Mouse (Mus musculus) ES-Bruce4 (cell line): ENCODE results near the gene Tnc.

Experiments used
- CTCF ChIP-seq: IDR thresholded peaks from one replicate; pipeline ENCODE4 v1.8.1; 2011; ENCODE audit warnings: low read depth, low read length
- POLR2A ChIP-seq: IDR thresholded peaks from one replicate; pipeline ENCODE4 v1.8.1; 2011; ENCODE audit warnings: low read length; ENCODE audit not compliant: insufficient read depth

DNA sequence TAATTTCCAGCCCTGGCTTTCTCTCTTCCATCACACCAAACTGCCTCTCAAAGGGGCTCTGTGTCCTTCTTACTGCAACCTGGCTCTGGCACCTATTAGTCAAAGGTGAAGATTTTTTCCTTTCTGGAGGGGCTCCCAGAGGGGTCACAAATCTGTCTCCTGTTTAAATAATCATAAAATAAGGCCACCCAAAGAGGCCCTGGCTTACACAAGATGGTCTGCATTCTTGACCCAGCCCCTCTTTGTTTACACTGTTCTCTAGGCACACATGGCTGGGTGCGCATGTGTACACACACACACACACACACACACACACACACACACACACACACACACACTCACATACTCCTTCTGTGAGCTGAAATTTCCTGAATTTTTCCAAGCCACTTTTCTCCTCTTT, 83.4 kb downstream of the Tnc start:
- no peak for TF ChIP-seq CTCF
- TF ChIP-seq POLR2A, result no peak
